Mouse (Mus musculus) kidney, postnatal 0 days (tissue): ENCODE data around the gene Abhd5. TPM values are rescaled to one million over a fixed set of nuclear protein-coding genes. Genes with fewer than 3 reads are reported as not detected.

Source experiments
- ATAC-seq: fragments of 200-750 bp; cut with Nextera tagmentation; replicated peaks from 2 replicates; pipeline ENCODE4 v1.8.0; 2017; ENCODE audit warnings: low read depth, moderate number of reproducible peaks, moderate TSS enrichment, moderate library complexity; ENCODE audit not compliant: low FRiP score
- DNase-seq: peaks from one replicate; pipeline ENCODE4 v3.0.0-alpha.2; 2016; ENCODE audit warnings: low spot score
- H3K27ac ChIP-seq: fragments of 300-500 bp; sonication (generic); 2 replicates; pipeline ENCODE4 v1.5.1; 2014; ENCODE audit warnings: mild to moderate bottlenecking
- H3K27me3 ChIP-seq: fragments of 300-500 bp; sonication (generic); 2 replicates; pipeline ENCODE4 v1.6.1; 2014; ENCODE audit warnings: low read length, mixed read lengths; ENCODE audit not compliant: insufficient read depth
- H3K36me3 ChIP-seq: fragments of 300-500 bp; sonication (generic); 2 replicates; pipeline ENCODE4 v1.6.1; 2014; ENCODE audit warnings: low read length, mixed read lengths; ENCODE audit not compliant: insufficient read depth
- H3K4me1 ChIP-seq: fragments of 300-500 bp; sonication (generic); replicated peaks from 2 replicates; pipeline ENCODE4 v1.6.1; 2014; ENCODE audit warnings: antibody characterized with exemption, low read length, mixed read lengths; ENCODE audit not compliant: insufficient read depth
- H3K4me2 ChIP-seq: fragments of 300-500 bp; sonication (generic); 2 replicates; pipeline ENCODE4 v1.6.1; 2014; ENCODE audit warnings: mild to moderate bottlenecking, low read length, moderate library complexity, mixed read lengths
- H3K4me3 ChIP-seq: fragments of 300-500 bp; sonication (generic); replicated peaks from 2 replicates; pipeline ENCODE4 v1.5.1; 2014; ENCODE audit warnings: low read depth, low read length
- H3K9ac ChIP-seq: fragments of 300-500 bp; sonication (generic); 2 replicates; pipeline ENCODE4 v1.6.1; 2014; ENCODE audit warnings: low read depth, low read length
- H3K9me3 ChIP-seq: fragments of 300-500 bp; sonication (generic); replicated peaks from 2 replicates; pipeline ENCODE4 v1.6.1; 2016; ENCODE audit warnings: low read length, inconsistent platforms, mixed read lengths
- CTCF ChIP-seq: IDR thresholded peaks from 2 replicates; pipeline ENCODE4 v1.5.1; 2016; ENCODE audit warnings: antibody characterized with exemption, low read depth, mild to moderate bottlenecking, moderate library complexity
- WGBS: fragments of 180-500 bp; shearing (Covaris S2); extraction: QIAGEN DNeasy Blood & Tissue Kit; methylation state at CpG from one replicate; pipeline ENCODE4 v1.1.7; 2014; 5-methylcytosine and 5-hydroxymethylcytosine counted together
- polyA plus RNA-seq: library from polyadenylated mRNA; unstranded; fragments of >200 nt; fragmentation: Nextera tagmentation; extraction: Ambion mirVana; gene quantifications from 2 replicates; pipeline ENCODE4 v1.2.1, GENCODE M21; 2015

The Abhd5 gene
- polyA plus RNA-seq, 1 experiment from 2014 or later = 30.3 TPM

GRCm38 (mm10) chr9:122352025-122352392 lies 601 bp downstream of the Abhd5 start:
- Histone ChIP-seq H3K4me3 (peak overlapping the region; percentile 68), H3K9me3 (no peaks in the 10 kb centered on the region), H3K9ac (peak overlapping the region; percentile 88), H3K27ac (peak overlapping the region; percentile 86), H3K4me2 (peak overlapping the region; percentile 69), H3K36me3 (no peaks in the 10 kb centered on the region), H3K27me3 (no peaks in the 10 kb centered on the region), H3K4me1 (no peaks in the 10 kb centered on the region; the same call in 1 of the 2 replicates)
- 0 out of 2 replicates have a peak, but pooled peaks have one; percentile 8 for ATAC-seq
- under 1% methylated on average over 30 of the region's 30 CpGs for WGBS
- peak; percentile 44 for DNase-seq
- no peak for TF ChIP-seq CTCF

- ATAC-seq (no peak), DNase-seq (no peak)
- no peaks in the 10 kb centered on the region for H3K9me3 ChIP-seq
- H3K4me1 ChIP-seq = no peaks in the 10 kb centered on the region; the same call in 1 of the 2 replicates
- no peak overlapping the region for H3K4me3 ChIP-seq
- no peaks in the 10 kb centered on the region for H3K27me3 ChIP-seq
- TF ChIP-seq CTCF = no peak
- H3K9ac ChIP-seq = no peak overlapping the region
- 86% methylated on average over 4 of the region's 4 CpGs for WGBS
- H3K27ac ChIP-seq = no peak overlapping the region
- H3K36me3 ChIP-seq = no peaks in the 10 kb centered on the region
- no peak overlapping the region; the same call in 1 of the 2 replicates for H3K4me2 ChIP-seq
Measured at GRCm38 (mm10) chr9:122352911-122353310, 1.5 kb downstream of the Abhd5 start.

GRCm38 (mm10) chr9:122354240-122354639 lies 2.8 kb downstream of the Abhd5 start:
- Histone ChIP-seq H3K36me3 (no peaks in the 10 kb centered on the region), H3K4me1 (no peaks in the 10 kb centered on the region; the same call in 1 of the 2 replicates), H3K27me3 (no peaks in the 10 kb centered on the region), H3K9me3 (no peaks in the 10 kb centered on the region), H3K4me2 (no peak overlapping the region), H3K4me3 (no peak overlapping the region), H3K27ac (no peak overlapping the region), H3K9ac (no peak overlapping the region)
- DNase-seq (no peak), ATAC-seq (no peak)
- no peak for TF ChIP-seq CTCF
- 89% methylated on average over 3 of the region's 3 CpGs for WGBS

- Histone ChIP-seq H3K4me1 (no peaks in the 10 kb centered on the region; the same call in 1 of the 2 replicates), H3K9ac (no peak overlapping the region), H3K27ac (no peak overlapping the region), H3K36me3 (no peaks in the 10 kb centered on the region), H3K27me3 (no peaks in the 10 kb centered on the region), H3K9me3 (no peaks in the 10 kb centered on the region), H3K4me2 (no peak overlapping the region), H3K4me3 (no peak overlapping the region)
- DNase-seq (no peak), ATAC-seq (no peak)
- 95% methylated on average over 1 of the region's 1 CpGs for WGBS
- no peak for TF ChIP-seq CTCF
Measured at GRCm38 (mm10) chr9:122357073-122357472, 5.7 kb downstream of the Abhd5 start.

GRCm38 (mm10) chr9:122357626-122358025 lies 6.2 kb downstream of the Abhd5 start:
- DNase-seq (no peak), ATAC-seq (no peak)
- H3K27ac ChIP-seq = no peak overlapping the region
- no peaks in the 10 kb centered on the region; the same call in 1 of the 2 replicates for H3K4me1 ChIP-seq
- no peak overlapping the region for H3K4me2 ChIP-seq
- H3K9me3 ChIP-seq = no peaks in the 10 kb centered on the region
- no peaks in the 10 kb centered on the region for H3K27me3 ChIP-seq
- WGBS = 88% methylated on average over 1 of the region's 1 CpGs
- H3K36me3 ChIP-seq = no peaks in the 10 kb centered on the region
- TF ChIP-seq CTCF = no peak
- no peak overlapping the region for H3K9ac ChIP-seq
- H3K4me3 ChIP-seq = no peak overlapping the region

- Histone ChIP-seq H3K27me3 (no peaks in the 10 kb centered on the region), H3K27ac (no peak overlapping the region), H3K4me2 (no peak overlapping the region), H3K9ac (no peak overlapping the region), H3K4me1 (no peaks in the 10 kb centered on the region), H3K9me3 (no peaks in the 10 kb centered on the region), H3K4me3 (no peak overlapping the region), H3K36me3 (no peaks in the 10 kb centered on the region)
- 61% methylated on average over 1 of the region's 1 CpGs for WGBS
- DNase-seq = no peak
- ATAC-seq = no peak
- TF ChIP-seq CTCF = no peak
Measured at GRCm38 (mm10) chr9:122364171-122364570, 12.8 kb downstream of the Abhd5 start.

- no peak for ATAC-seq
- Histone ChIP-seq H3K4me1 (no peaks in the 10 kb centered on the region), H3K9me3 (no peaks in the 10 kb centered on the region), H3K4me3 (no peak overlapping the region), H3K36me3 (no peaks in the 10 kb centered on the region), H3K27ac (no peak overlapping the region), H3K9ac (no peak overlapping the region), H3K4me2 (no peak overlapping the region), H3K27me3 (no peaks in the 10 kb centered on the region)
- no peak for DNase-seq
- WGBS = 95% methylated on average over 6 of the region's 6 CpGs
- no peak for TF ChIP-seq CTCF
Measured at GRCm38 (mm10) chr9:122370292-122370794, 18.9 kb downstream of the Abhd5 start.
